Mouse (Mus musculus): Measurements from ENCODE around the gene 4921524J17Rik.

- TF ChIP-seq CTCF (IDR thresholded peaks at IDR 0.05; ENCODE audit: low read depth) (no peak), EP300 (optimal IDR thresholded peaks at IDR 0.05) (no peak)
Observed at GRCm38 (mm10) chr8:85444092-85444491, 11.5 kb upstream of the 4921524J17Rik start.
